Mouse (Mus musculus): ENCODE data around the gene Mycl. TPM values are rescaled to one million over a fixed set of nuclear protein-coding genes. Genes with fewer than 3 reads are reported as not detected.

Gene Mycl
- polyA plus RNA-seq, 1 experiment from 2014 or later = 2.9 TPM

DNA sequence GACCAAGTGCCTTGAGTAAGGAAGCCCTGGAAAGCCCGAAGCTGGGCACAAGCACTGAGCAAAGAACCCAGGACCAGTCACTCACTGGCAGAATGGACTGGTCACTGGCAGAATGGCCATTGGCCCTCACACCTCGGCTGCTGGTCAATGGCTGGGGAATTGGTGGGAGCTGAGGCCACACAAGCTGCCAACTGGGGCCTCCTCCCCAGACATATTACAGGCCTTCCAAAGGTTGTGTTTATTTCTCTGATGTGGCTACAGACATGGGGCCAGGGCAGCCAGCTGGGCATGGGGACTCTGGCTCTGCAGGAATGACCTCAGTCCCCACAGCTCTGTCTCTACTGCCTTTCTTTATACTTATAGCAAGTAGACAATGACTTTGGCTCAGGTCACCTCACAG lies 16.6 kb upstream of the Mycl start:
- peak; percentile 52 for ATAC-seq
- Histone ChIP-seq H3K4me1 (replicated peaks; ENCODE audit: control insufficient read depth, insufficient read depth, low read length) (peaks cover 7% of the 10 kb centered on the region; the same call in 1 of the 2 replicates), H3K4me3 (ENCODE audit: low read depth, low read length) (no peak overlapping the region), H3K9ac (ENCODE audit: low read depth, low read length) (no peak overlapping the region), H3K9me3 (ENCODE audit: control insufficient read depth) (no peaks in the 10 kb centered on the region), H3K27me3 (replicated peaks; ENCODE audit: control insufficient read depth, insufficient read depth, low read length) (0 out of 2 replicates have a peak, but pooled peaks cover 2% of the 10 kb centered on the region), H3K27ac (ENCODE audit: low read depth, low read length) (peak overlapping the region; percentile 80), H3K4me2 (replicated peaks; ENCODE audit: low read depth) (no peak overlapping the region), H3K36me3 (ENCODE audit: control insufficient read depth, insufficient read depth) (no peaks in the 10 kb centered on the region)
- 61% methylated on average over 2 of the region's 2 CpGs for WGBS
- TF ChIP-seq CTCF (IDR thresholded peaks at IDR 0.05; ENCODE audit: low read depth) = no peak

DNA sequence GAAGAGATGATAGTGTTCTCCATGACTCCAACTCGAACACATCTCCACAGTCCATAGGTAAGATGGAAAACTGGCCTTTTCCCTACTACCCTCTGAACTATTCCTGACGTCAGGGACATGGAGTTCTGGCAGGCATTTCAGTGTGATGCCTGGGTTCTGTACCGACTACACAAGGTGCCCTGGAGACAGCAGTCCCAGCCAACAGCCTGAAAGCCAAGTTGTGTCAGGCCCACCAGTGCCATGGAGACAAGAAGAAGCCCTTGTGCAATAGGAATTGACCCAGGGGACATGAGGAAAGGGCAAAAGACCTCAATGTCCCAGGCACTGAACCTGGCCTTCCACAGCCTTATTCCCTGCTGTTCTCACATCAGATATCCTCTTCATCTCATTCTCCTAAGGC lies 15.6 kb upstream of the Mycl start:
- no peaks in the 10 kb centered on the region for H3K9me3 ChIP-seq (ENCODE audit: control insufficient read depth)
- no peak for ATAC-seq
- TF ChIP-seq CTCF (IDR thresholded peaks at IDR 0.05; ENCODE audit: low read depth) = no peak
- no peaks in the 10 kb centered on the region for H3K36me3 ChIP-seq (ENCODE audit: control insufficient read depth, insufficient read depth)
- H3K27me3 ChIP-seq (replicated peaks; ENCODE audit: control insufficient read depth, insufficient read depth, low read length) = peaks cover 2% of the 10 kb centered on the region; the same call in 1 of the 2 replicates
- 83% methylated on average over 3 of the region's 3 CpGs for WGBS
- peak overlapping the region; percentile 80 for H3K27ac ChIP-seq (ENCODE audit: low read depth, low read length)
- H3K4me1 ChIP-seq (replicated peaks; ENCODE audit: control insufficient read depth, insufficient read depth, low read length) = peaks cover 7% of the 10 kb centered on the region; the same call in 1 of the 2 replicates
- H3K4me2 ChIP-seq (replicated peaks; ENCODE audit: low read depth) = no peak overlapping the region
- no peak overlapping the region for H3K4me3 ChIP-seq (ENCODE audit: low read depth, low read length)
- no peak overlapping the region for H3K9ac ChIP-seq (ENCODE audit: low read depth, low read length)

DNA sequence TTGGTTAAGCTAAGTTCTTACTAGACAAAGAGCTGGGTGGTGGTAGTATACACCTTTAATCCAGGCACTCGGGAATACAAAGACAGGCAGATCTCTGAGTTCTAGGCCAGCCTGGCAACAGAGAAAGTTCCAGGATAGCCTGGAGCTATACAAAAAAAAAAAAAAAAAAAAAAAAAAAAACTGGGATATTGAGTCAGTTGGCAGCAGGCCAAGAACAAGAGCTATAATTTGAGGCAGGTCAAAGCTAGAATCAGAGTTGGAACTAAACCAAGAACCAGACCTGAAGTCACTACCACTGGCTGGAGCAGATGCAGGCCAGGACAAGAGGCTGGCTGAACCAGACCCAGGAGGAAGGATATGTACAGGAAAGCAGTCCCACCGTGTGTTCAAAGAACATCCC lies 14.8 kb upstream of the Mycl start:
- Histone ChIP-seq H3K9ac (ENCODE audit: low read depth, low read length) (no peak overlapping the region), H3K27me3 (replicated peaks; ENCODE audit: control insufficient read depth, insufficient read depth, low read length) (peaks cover 2% of the 10 kb centered on the region; the same call in 1 of the 2 replicates), H3K9me3 (ENCODE audit: control insufficient read depth) (no peaks in the 10 kb centered on the region), H3K4me1 (replicated peaks; ENCODE audit: control insufficient read depth, insufficient read depth, low read length) (peaks cover 7% of the 10 kb centered on the region; the same call in 1 of the 2 replicates), H3K4me2 (replicated peaks; ENCODE audit: low read depth) (no peak overlapping the region), H3K27ac (ENCODE audit: low read depth, low read length) (peak overlapping the region; percentile 79), H3K36me3 (ENCODE audit: control insufficient read depth, insufficient read depth) (no peaks in the 10 kb centered on the region), H3K4me3 (ENCODE audit: low read depth, low read length) (no peak overlapping the region)
- WGBS = 37% methylated on average over 2 of the region's 2 CpGs
- TF ChIP-seq CTCF (IDR thresholded peaks at IDR 0.05; ENCODE audit: low read depth) = no peak
- ATAC-seq = peak; percentile 36; the same call in 1 of the 2 replicates

DNA sequence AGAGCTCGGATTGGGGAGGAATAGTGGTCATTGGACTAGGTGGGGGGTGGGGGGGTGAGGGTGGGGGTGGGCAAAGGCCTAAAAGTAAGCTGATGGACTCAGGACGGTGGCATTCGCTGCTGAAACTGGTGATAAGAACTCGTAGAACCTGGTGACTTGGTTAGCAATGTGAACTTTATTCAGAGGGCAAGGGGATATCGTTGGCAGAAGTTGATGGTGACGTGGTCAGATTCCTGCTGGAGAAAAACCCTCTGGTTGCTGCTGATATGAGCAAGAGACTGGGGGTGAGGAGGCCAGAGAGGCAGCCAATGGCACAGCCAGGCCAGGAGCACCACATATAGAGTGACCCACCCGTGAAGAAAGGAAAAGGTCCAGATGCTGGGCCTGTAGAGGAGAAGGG lies 14.2 kb upstream of the Mycl start:
- Histone ChIP-seq H3K27me3 (replicated peaks; ENCODE audit: control insufficient read depth, insufficient read depth, low read length) (peaks cover 2% of the 10 kb centered on the region; the same call in 1 of the 2 replicates), H3K4me2 (replicated peaks; ENCODE audit: low read depth) (no peak overlapping the region), H3K27ac (ENCODE audit: low read depth, low read length) (peak overlapping the region; percentile 82), H3K4me1 (replicated peaks; ENCODE audit: control insufficient read depth, insufficient read depth, low read length) (peaks cover 7% of the 10 kb centered on the region; the same call in 1 of the 2 replicates), H3K36me3 (ENCODE audit: control insufficient read depth, insufficient read depth) (no peaks in the 10 kb centered on the region), H3K9ac (ENCODE audit: low read depth, low read length) (no peak overlapping the region; the same call in 1 of the 2 replicates), H3K9me3 (ENCODE audit: control insufficient read depth) (no peaks in the 10 kb centered on the region), H3K4me3 (ENCODE audit: low read depth, low read length) (no peak overlapping the region)
- ATAC-seq = peak; percentile 66
- 55% methylated on average over 7 of the region's 7 CpGs for WGBS
- no peak for TF ChIP-seq CTCF (IDR thresholded peaks at IDR 0.05; ENCODE audit: low read depth)

DNA sequence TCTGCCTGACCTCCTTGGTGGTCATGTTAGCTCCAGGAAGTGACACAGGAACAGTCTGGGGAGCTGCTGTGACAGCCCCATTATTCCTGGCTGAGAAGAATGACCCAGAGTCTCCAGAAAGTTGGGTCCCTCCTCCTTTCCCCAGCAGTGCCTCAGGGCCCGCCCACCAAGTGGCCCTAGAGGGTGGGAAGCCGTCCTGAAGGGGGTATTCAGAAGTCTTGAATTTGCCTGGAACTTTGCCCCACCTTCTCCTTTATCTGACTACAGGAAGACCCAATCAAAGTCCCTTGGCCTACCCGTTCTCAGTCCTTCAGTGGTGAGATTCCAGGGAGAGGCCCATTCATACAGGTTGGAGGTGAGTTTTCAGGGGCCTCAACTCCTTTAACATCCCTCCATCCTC lies 13.5 kb upstream of the Mycl start:
- WGBS = 27% methylated on average over 3 of the region's 3 CpGs
- no peak overlapping the region for H3K4me2 ChIP-seq (replicated peaks; ENCODE audit: low read depth)
- H3K27me3 ChIP-seq (replicated peaks; ENCODE audit: control insufficient read depth, insufficient read depth, low read length) = peaks cover 2% of the 10 kb centered on the region; the same call in 1 of the 2 replicates
- no peak for TF ChIP-seq CTCF (IDR thresholded peaks at IDR 0.05; ENCODE audit: low read depth)
- no peaks in the 10 kb centered on the region for H3K9me3 ChIP-seq (ENCODE audit: control insufficient read depth)
- no peak overlapping the region; the same call in 1 of the 2 replicates for H3K9ac ChIP-seq (ENCODE audit: low read depth, low read length)
- H3K4me3 ChIP-seq (ENCODE audit: low read depth, low read length) = no peak overlapping the region
- H3K36me3 ChIP-seq (ENCODE audit: control insufficient read depth, insufficient read depth) = no peaks in the 10 kb centered on the region
- peak overlapping the region; percentile 82 for H3K27ac ChIP-seq (ENCODE audit: low read depth, low read length)
- no peak for ATAC-seq
- peaks cover 7% of the 10 kb centered on the region; the same call in 1 of the 2 replicates for H3K4me1 ChIP-seq (replicated peaks; ENCODE audit: control insufficient read depth, insufficient read depth, low read length)

DNA sequence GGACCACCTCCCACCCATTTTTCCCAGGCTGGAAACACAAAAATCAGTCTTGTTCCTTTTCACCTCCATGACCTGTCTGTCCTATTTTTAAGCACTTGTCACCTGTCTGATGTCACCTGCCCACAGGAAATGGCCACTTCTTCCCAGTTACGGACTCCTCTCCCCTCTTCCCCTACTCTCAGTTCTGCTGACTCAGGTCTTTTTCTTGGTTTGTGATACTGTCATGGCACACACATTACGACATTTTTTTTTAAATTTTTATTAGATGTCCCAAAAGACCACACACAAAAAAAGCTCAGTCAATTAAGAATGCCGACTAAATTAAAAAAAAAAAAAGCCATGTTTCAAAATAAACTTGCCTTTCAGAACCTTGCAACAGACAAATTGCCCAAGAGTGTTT lies 12.9 kb upstream of the Mycl start:
- Histone ChIP-seq H3K9ac (ENCODE audit: low read depth, low read length) (no peak overlapping the region), H3K36me3 (ENCODE audit: control insufficient read depth, insufficient read depth) (no peaks in the 10 kb centered on the region), H3K4me2 (replicated peaks; ENCODE audit: low read depth) (no peak overlapping the region), H3K4me1 (replicated peaks; ENCODE audit: control insufficient read depth, insufficient read depth, low read length) (peaks cover 7% of the 10 kb centered on the region; the same call in 1 of the 2 replicates), H3K9me3 (ENCODE audit: control insufficient read depth) (no peaks in the 10 kb centered on the region), H3K4me3 (ENCODE audit: low read depth, low read length) (no peak overlapping the region), H3K27me3 (replicated peaks; ENCODE audit: control insufficient read depth, insufficient read depth, low read length) (peaks cover 2% of the 10 kb centered on the region; the same call in 1 of the 2 replicates), H3K27ac (ENCODE audit: low read depth, low read length) (peak overlapping the region; percentile 82; the same call in 1 of the 2 replicates)
- no peak for TF ChIP-seq CTCF (IDR thresholded peaks at IDR 0.05; ENCODE audit: low read depth)
- WGBS = 76% methylated on average over 3 of the region's 3 CpGs
- no peak for ATAC-seq
